Mouse (Mus musculus): ENCODE measurements around the gene Abraxas1. TPM values are rescaled to one million over a fixed set of nuclear protein-coding genes. Genes with fewer than 3 reads are reported as not detected.

The Abraxas1 gene
- total RNA-seq, 1 experiment from 2014 or later, result 16.4 TPM

Other genes with a start within 250 kb of the Abraxas1 start
- gene Plac8, start 248.7 kb downstream of the Abraxas1 start, total RNA-seq (2017), result 276 and 287 TPM in 2 replicates
- gene Coq2, start 145.8 kb downstream of the Abraxas1 start, total RNA-seq (2017), result 38.6 and 39.9 TPM in 2 replicates
- gene Hpse, start 101.2 kb downstream of the Abraxas1 start, total RNA-seq (2017), result 18.2 and 19.7 TPM in 2 replicates
- gene Helq, start 22.4 kb downstream of the Abraxas1 start, total RNA-seq (2017), result 17.4 and 21.4 TPM in 2 replicates
- gene Mrps18c, start 22.3 kb downstream of the Abraxas1 start, total RNA-seq (2017), result 46.3 and 69.6 TPM in 2 replicates
- gene Gpat3, start 24.7 kb upstream of the Abraxas1 start, total RNA-seq (2017), result 25.6 and 27.3 TPM in 2 replicates

Measured in neutrophil, adult 5-6 weeks (primary cell).